Mouse (Mus musculus): Measurements from ENCODE around the gene Mrpl22.
A peak's percentile ranks its signal among the peaks of the same experiment; 100 is the strongest.
"Not testable (repeated sequence)": the region's sequence is repeated elsewhere in the genome, so short reads cannot be mapped to it uniquely, and the experiment has no call there.

The Mrpl22 gene

GRCm38 (mm10) chr11:58224872-58225271, 53.4 kb downstream of the Mrpl22 start:
- not testable (repeated sequence) for DNase-seq (ENCODE audit: low read depth in 1 of 2, low spot score in 2 of 2)

- peak in 1 of 2 experiments; percentile 64 for DNase-seq (ENCODE audit: low read depth in 1 of 2, low spot score in 2 of 2)
Observed at GRCm38 (mm10) chr11:58225655-58226054, 54.2 kb downstream of the Mrpl22 start.

- DNase-seq (ENCODE audit: low read depth in 1 of 2, low spot score in 2 of 2), result no peak
Observed at GRCm38 (mm10) chr11:58226425-58226824, 55.0 kb downstream of the Mrpl22 start.

GRCm38 (mm10) chr11:58228021-58228420, 56.6 kb downstream of the Mrpl22 start:
- not testable (repeated sequence) for DNase-seq (ENCODE audit: low read depth in 1 of 2, low spot score in 2 of 2)

Measured in monocyte, adult 2 months (primary cell).